Mouse (Mus musculus): ENCODE results near the gene Resp18. TPM values are rescaled to one million over a fixed set of nuclear protein-coding genes. Genes with fewer than 3 reads are reported as not detected.
A peak's percentile ranks its signal among the peaks of the same experiment; 100 is the strongest.

Resp18 gene
- polyA plus RNA-seq, 1 experiment from 2014 or later, result 116 TPM

DNA sequence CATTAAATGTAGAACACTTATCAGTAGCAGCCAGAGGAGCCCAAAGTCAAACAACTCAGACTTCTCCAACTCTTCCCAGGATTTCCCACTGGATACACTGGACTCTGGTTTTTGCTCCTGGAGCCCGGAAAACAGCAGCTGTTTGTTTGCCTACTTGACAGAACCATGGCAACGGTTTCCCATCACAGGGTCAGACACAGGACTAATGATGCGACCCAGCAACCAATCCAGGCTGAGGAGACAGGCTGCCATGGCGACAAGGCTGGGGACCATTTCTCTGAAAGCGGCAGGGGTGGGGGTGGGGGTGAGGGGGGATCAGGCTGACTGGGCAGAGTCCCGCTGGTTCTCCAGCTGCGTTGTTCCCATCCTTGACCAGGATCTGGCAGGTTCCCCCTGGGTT is 11.2 kb upstream of the Resp18 start:
- peak; percentile 90 for ATAC-seq (ENCODE audit: low FRiP score, low TSS enrichment)
- H3K27me3 ChIP-seq (ENCODE audit: control insufficient read depth, insufficient read depth, low read length), result no peaks in the 10 kb centered on the region
- peak overlapping the region; percentile 37 for H3K4me2 ChIP-seq (ENCODE audit: low read length)
- DNase-seq, result peak; percentile 89
- no peak overlapping the region for H3K4me3 ChIP-seq (replicated peaks; ENCODE audit: low read depth, low read length)
- H3K9me3 ChIP-seq (ENCODE audit: control insufficient read depth, low read length), result no peaks in the 10 kb centered on the region
- H3K9ac ChIP-seq (replicated peaks; ENCODE audit: low read length), result 0 out of 2 replicates have a peak overlapping the region, but pooled peaks have one; percentile 16
- H3K4me1 ChIP-seq (ENCODE audit: control insufficient read depth, insufficient read depth, low read length), result peaks cover 26% of the 10 kb centered on the region
- 2% methylated on average over 7 of the region's 7 CpGs for WGBS
- H3K36me3 ChIP-seq (ENCODE audit: control insufficient read depth, insufficient read depth, low read length), result no peaks in the 10 kb centered on the region
- peak overlapping the region; percentile 92 for H3K27ac ChIP-seq (replicated peaks; ENCODE audit: low read depth, low read length)

- no peaks in the 10 kb centered on the region for H3K9me3 ChIP-seq (ENCODE audit: control insufficient read depth, low read length)
- H3K4me3 ChIP-seq (replicated peaks; ENCODE audit: low read depth, low read length), result no peak overlapping the region
- H3K27ac ChIP-seq (replicated peaks; ENCODE audit: low read depth, low read length), result no peak overlapping the region
- 88% methylated on average over 7 of the region's 7 CpGs for WGBS
- H3K4me1 ChIP-seq (ENCODE audit: control insufficient read depth, insufficient read depth, low read length), result peaks cover 20% of the 10 kb centered on the region
- ATAC-seq (ENCODE audit: low FRiP score, low TSS enrichment), result no peak
- no peaks in the 10 kb centered on the region for H3K27me3 ChIP-seq (ENCODE audit: control insufficient read depth, insufficient read depth, low read length)
- no peak overlapping the region for H3K9ac ChIP-seq (replicated peaks; ENCODE audit: low read length)
- DNase-seq, result no peak
- H3K36me3 ChIP-seq (ENCODE audit: control insufficient read depth, insufficient read depth, low read length), result no peaks in the 10 kb centered on the region
- H3K4me2 ChIP-seq (ENCODE audit: low read length), result no peak overlapping the region
Measured at GRCm38 (mm10) chr1:75284911-75285310, 6.7 kb upstream of the Resp18 start.

- ATAC-seq (ENCODE audit: low FRiP score, low TSS enrichment) (no peak), DNase-seq (peak; percentile 30)
- Histone ChIP-seq H3K9me3 (ENCODE audit: control insufficient read depth, low read length) (no peaks in the 10 kb centered on the region), H3K4me2 (ENCODE audit: low read length) (no peak overlapping the region), H3K27me3 (ENCODE audit: control insufficient read depth, insufficient read depth, low read length) (no peaks in the 10 kb centered on the region), H3K27ac (replicated peaks; ENCODE audit: low read depth, low read length) (no peak overlapping the region), H3K4me1 (ENCODE audit: control insufficient read depth, insufficient read depth, low read length) (0 out of 2 replicates have a peak, but pooled peaks cover 1% of the 10 kb centered on the region), H3K36me3 (ENCODE audit: control insufficient read depth, insufficient read depth, low read length) (no peaks in the 10 kb centered on the region), H3K4me3 (replicated peaks; ENCODE audit: low read depth, low read length) (no peak overlapping the region), H3K9ac (replicated peaks; ENCODE audit: low read length) (no peak overlapping the region)
- WGBS, result 73% methylated on average over 5 of the region's 5 CpGs
Measured at GRCm38 (mm10) chr1:75283017-75283416, 4.8 kb upstream of the Resp18 start.

DNA sequence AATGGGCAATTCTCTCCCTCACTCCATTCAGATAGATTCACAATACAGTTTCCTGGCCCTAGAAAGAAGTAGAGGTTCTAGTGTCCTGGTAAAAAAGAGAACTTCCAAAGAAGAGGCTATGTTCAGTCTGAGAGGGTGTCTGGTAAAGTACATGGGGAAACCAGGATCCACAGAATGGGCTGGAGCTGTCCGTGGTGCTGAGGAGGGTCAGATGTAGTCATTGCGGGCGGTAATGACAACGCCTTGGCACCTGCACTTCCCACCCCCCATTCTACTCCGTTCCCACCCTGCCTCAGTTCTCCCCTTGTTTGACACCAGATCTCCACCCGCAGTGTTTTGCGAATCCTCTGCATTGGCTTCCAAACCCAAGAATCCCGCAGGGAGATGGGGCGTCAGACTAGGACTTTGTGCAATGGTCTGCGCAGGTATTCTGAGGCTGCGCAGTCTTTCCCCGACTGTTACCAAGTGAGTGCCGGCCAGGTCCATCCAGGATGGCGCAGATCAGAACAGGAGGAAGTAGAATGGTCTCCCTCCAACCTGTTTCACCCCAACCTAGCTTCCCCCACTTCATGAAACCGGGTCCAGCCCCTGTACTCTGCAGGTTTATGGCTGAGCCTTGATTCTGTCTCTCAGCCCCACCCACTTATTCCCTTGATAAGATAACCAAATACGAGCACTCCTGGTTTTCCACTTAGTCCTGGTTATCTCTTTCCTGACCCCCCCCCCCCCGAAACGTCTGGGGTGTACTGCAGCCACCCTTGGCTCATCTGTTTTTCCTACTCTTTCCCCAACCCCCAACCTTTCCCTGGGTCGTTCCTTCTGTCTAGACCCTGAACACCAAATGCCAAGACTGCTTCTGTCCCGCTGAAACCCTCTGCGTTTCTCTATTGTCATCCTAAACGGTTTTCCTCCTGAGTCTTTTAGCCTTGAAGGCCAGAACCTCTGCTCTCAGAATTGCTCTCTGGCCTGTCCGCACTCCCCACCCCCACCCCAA is 723 bp downstream of the Resp18 start:
- Histone ChIP-seq H3K4me1 (ENCODE audit: control insufficient read depth, insufficient read depth, low read length) (no peaks in the 10 kb centered on the region), H3K27ac (replicated peaks; ENCODE audit: low read depth, low read length) (peak overlapping the region; percentile 67), H3K9ac (replicated peaks; ENCODE audit: low read length) (peak overlapping the region; percentile 54), H3K4me2 (ENCODE audit: low read length) (peak overlapping the region; percentile 55), H3K9me3 (ENCODE audit: control insufficient read depth, low read length) (no peaks in the 10 kb centered on the region), H3K27me3 (ENCODE audit: control insufficient read depth, insufficient read depth, low read length) (no peaks in the 10 kb centered on the region), H3K4me3 (replicated peaks; ENCODE audit: low read depth, low read length) (peak overlapping the region; percentile 44), H3K36me3 (ENCODE audit: control insufficient read depth, insufficient read depth, low read length) (no peaks in the 10 kb centered on the region)
- ATAC-seq (ENCODE audit: low FRiP score, low TSS enrichment) (0 out of 2 replicates have a peak, but pooled peaks have one; percentile 27), DNase-seq (peak; percentile 69)
- WGBS, result 4% methylated on average over 23 of the region's 23 CpGs

DNA sequence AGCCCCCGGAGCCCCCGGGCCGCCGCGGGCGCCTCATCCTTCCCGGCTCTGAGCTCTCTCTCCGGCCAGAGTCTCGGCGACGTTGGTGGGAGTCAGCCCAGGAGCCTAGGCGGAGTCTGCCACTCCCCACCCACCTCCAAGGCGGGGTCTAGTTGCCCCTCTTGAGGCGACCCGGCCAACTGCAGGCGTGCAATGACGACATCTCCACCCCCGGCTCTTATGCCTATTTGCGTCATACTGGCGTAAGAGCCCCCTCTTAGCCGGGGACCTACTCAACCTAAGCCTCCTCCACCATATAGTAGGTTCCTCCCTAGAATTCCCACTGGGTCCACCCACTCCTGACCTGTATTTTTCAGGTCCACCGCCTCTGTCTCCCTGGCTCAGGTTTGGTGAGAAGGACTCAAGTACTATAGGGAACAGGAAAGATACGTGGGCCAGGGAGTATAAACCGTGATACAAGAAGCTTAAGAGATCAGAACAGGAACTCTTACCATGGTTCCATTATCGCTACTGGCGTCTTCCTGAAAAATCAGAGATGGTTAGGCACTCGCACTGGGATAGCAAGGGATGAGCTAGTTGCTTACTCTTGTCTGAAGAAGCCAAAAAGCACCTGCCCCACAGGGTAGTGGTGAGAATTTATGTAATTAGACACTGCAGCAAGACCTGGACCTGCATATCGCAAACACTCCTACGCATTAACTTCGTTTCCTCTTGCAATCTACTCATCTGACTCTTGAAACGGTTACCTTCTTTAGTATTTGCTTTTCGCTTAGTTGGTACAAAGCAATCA is 13.9 kb downstream of the Resp18 start, which contains the start of gene Ptprn:
Ptprn (minus strand) TSS at position 412 of the 790 bp plus-strand sequence.
- no peaks in the 10 kb centered on the region for H3K36me3 ChIP-seq (ENCODE audit: control insufficient read depth, insufficient read depth, low read length)
- no peaks in the 10 kb centered on the region for H3K9me3 ChIP-seq (ENCODE audit: control insufficient read depth, low read length)
- ATAC-seq (ENCODE audit: low FRiP score, low TSS enrichment), result peak; percentile 78
- peak within 1 kb of the TSS; percentile 50 for H3K4me3 ChIP-seq (replicated peaks; ENCODE audit: low read depth, low read length)
- 12% methylated on average over 32 of the region's 32 CpGs for WGBS
- H3K27me3 ChIP-seq (ENCODE audit: control insufficient read depth, insufficient read depth, low read length), result peaks cover 27% of the 10 kb centered on the region; the same call in 1 of the 2 replicates
- peak within 1 kb of the TSS; percentile 14; the same call in 1 of the 2 replicates for H3K27ac ChIP-seq (replicated peaks; ENCODE audit: low read depth, low read length)
- peak; percentile 75 for DNase-seq
- H3K4me1 ChIP-seq (ENCODE audit: control insufficient read depth, insufficient read depth, low read length), result 0 out of 2 replicates have a peak, but pooled peaks cover 5% of the 10 kb centered on the region
- H3K4me2 ChIP-seq (ENCODE audit: low read length), result peak within 1 kb of the TSS; percentile 71
- H3K9ac ChIP-seq (replicated peaks; ENCODE audit: low read length), result peak within 1 kb of the TSS; percentile 55

DNA sequence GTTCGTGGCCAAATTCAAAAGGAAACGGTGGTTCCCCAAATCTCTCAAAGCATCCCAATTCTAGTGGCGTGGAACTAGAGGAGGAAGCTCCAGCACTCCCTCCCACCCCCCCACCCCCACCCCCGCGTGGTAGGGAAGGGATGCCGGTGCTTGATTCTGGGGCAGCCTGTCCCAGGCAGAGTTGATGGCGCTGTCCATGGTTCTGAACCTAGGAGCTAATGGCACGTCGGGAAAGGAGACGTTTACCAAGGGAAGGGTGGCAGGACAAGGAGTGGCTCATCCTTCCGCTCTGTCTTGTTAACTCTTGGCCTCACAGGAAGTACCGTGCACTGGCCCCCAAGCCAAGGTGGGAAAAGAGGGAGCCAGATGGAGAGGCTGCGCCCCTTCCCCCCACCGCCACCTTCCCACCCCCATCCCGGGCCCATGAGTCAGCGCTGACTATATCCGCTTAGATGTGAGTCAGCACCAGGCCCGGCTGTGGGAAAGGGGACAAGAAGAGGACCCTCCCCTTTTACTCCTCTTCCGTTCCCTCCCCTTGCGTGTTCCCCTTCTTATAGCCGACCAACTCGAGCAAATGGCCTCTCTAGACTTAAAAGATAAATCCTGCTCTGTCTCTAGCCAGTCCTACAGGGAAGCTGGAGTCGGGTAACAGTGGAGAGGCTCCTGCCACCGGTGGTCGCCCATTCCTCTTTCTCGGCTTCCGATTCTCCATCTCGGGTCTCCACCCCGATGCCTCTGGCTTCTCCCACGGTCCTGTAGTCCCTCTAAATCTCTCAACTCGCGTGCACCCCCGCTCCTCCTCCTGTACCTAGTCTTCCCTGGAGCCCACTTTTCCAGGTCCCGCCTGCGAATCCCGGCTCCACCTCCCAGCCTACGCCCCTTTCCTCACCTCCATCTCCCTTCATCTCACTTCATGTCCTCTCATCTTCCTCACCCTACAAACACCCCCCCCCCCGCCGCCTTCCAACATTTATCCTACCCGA is 15.0 kb downstream of the Resp18 start:
- Histone ChIP-seq H3K36me3 (ENCODE audit: control insufficient read depth, insufficient read depth, low read length) (no peaks in the 10 kb centered on the region), H3K4me3 (replicated peaks; ENCODE audit: low read depth, low read length) (peak overlapping the region; percentile 50), H3K4me1 (ENCODE audit: control insufficient read depth, insufficient read depth, low read length) (0 out of 2 replicates have a peak, but pooled peaks cover 5% of the 10 kb centered on the region), H3K9me3 (ENCODE audit: control insufficient read depth, low read length) (no peaks in the 10 kb centered on the region), H3K4me2 (ENCODE audit: low read length) (peak overlapping the region; percentile 71), H3K9ac (replicated peaks; ENCODE audit: low read length) (peak overlapping the region; percentile 55), H3K27me3 (ENCODE audit: control insufficient read depth, insufficient read depth, low read length) (peaks cover 27% of the 10 kb centered on the region; the same call in 1 of the 2 replicates), H3K27ac (replicated peaks; ENCODE audit: low read depth, low read length) (peak overlapping the region; percentile 14; the same call in 1 of the 2 replicates)
- DNase-seq, result peak; percentile 71
- WGBS, result 2% methylated on average over 40 of the region's 40 CpGs
- ATAC-seq (ENCODE audit: low FRiP score, low TSS enrichment), result peak; percentile 53; the same call in 1 of the 2 replicates

- Histone ChIP-seq H3K4me1 (ENCODE audit: control insufficient read depth, insufficient read depth, low read length) (0 out of 2 replicates have a peak, but pooled peaks cover 5% of the 10 kb centered on the region), H3K4me2 (ENCODE audit: low read length) (no peak overlapping the region), H3K4me3 (replicated peaks; ENCODE audit: low read depth, low read length) (no peak overlapping the region), H3K9me3 (ENCODE audit: control insufficient read depth, low read length) (no peaks in the 10 kb centered on the region), H3K27me3 (ENCODE audit: control insufficient read depth, insufficient read depth, low read length) (peaks cover 27% of the 10 kb centered on the region; the same call in 1 of the 2 replicates), H3K9ac (replicated peaks; ENCODE audit: low read length) (no peak overlapping the region), H3K36me3 (ENCODE audit: control insufficient read depth, insufficient read depth, low read length) (no peaks in the 10 kb centered on the region), H3K27ac (replicated peaks; ENCODE audit: low read depth, low read length) (no peak overlapping the region)
- no peak for ATAC-seq (ENCODE audit: low FRiP score, low TSS enrichment)
- DNase-seq, result no peak
Measured at GRCm38 (mm10) chr1:75261278-75261677, 16.9 kb downstream of the Resp18 start.
